Mouse (Mus musculus) liver (tissue): ENCODE data around the gene Fibin.

Source experiments
- DNase-seq: peaks from one replicate; pipeline ENCODE4 v3.0.0-alpha.2; 2020; ENCODE audit warnings: mixed read lengths

Fibin gene

DNA sequence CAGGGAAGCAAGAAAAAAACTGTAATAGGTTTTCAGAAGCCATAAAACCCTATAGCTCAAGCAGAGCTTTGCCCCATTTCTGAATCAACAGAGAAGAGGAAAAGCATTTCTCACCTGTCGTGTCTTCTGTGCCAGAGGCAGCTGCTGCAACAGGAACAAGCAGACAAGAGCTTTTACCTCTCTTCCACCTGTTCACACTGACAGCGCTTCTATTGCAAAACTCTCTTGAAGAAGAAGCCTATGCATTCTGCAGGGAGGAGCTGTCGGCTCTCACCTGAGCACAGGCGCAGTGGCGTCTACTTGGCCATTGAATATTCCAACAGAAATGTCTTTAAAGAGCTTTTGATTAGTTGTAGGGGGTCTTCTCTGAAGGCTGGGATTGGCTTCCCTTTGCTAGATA is 48.9 kb downstream of the Fibin start:
- DNase-seq = no peak

DNA sequence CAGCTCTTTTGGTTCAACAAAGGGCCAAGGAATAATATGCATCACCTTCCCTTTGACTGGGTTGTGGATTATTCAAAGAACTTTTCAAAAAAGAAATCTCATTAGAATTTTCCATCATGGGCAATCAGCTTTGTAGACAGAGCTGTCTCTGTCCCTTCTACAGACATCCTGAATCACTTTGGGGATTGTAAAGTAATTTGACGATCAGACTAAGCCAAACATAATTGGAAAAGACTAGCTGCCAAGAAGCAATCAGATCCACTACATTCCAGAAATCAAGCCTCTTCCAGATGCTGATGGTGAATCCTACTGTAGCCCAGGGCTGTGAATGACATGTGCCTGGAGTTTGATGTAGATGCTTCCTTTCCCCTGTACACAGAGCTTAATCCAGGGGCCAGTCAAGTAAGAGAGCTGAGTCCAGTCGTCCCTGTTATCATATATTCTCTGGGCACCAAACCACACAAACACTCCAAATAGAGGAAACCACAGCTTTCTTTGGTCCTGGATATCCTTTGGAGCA is 49.6 kb downstream of the Fibin start:
- no peak for DNase-seq
